29 mouse cellular contexts compared by ENCODE assay signal in genomic region chr4:53258975-53259374, GRCm38 (mm10).
DNase-seq lines count a peak whose midpoint lies in the region; ATAC-seq and TF ChIP-seq lines count a peak whose summit lies in the region.
"Had no signal": no experiment of that assay in that cellular context is flagged by ENCODE, and none has a peak within 500 bp of the region (broad histone marks: within the 10 kb centered on the region; RNA-seq: fewer than 3 reads in every experiment).

No protein-coding gene starts in this region.

- H3K36me3 ChIP-seq in kidney, adult 2 months (ENCODE audit: control insufficient read depth, insufficient read depth, low read length): no peaks in the 10 kb centered on the region
- H3K36me3 ChIP-seq in kidney, embryonic 14.5 days (ENCODE audit: control insufficient read depth, insufficient read depth, low read length): no peaks in the 10 kb centered on the region
- H3K36me3 ChIP-seq in kidney, postnatal 0 days (ENCODE audit: insufficient read depth, low read length): no peaks in the 10 kb centered on the region
- H3K36me3 ChIP-seq: embryonic facial prominence, embryonic 13.5 days; forebrain, embryonic 10.5 days; heart, embryonic 13.5 days; limb, embryonic 10.5 days; limb, embryonic 15.5 days had no signal

- H3K9ac ChIP-seq in kidney, embryonic 14.5 days (ENCODE audit: low read depth, low read length): no peak overlapping the region
- no peak overlapping the region for H3K9ac ChIP-seq in kidney, postnatal 0 days (ENCODE audit: low read depth, low read length)
- H3K9ac ChIP-seq: embryonic facial prominence, embryonic 13.5 days; heart, embryonic 13.5 days; limb, embryonic 15.5 days; lung, embryonic 14.5 days had no signal

- peak; percentile 94 for DNase-seq in kidney, adult 2 months
- peak; percentile 93 for DNase-seq in kidney, adult 9 months
- DNase-seq in kidney, postnatal 0 days (ENCODE audit: low spot score): no peak
- DNase-seq in large intestine, adult 2 months (ENCODE audit: low read depth, low spot score): peak; percentile 90
- no peak for DNase-seq in spleen, postnatal 36 days (ENCODE audit: low spot score in 2 of 2)
- DNase-seq in ovary, adult 18-20 months (ENCODE audit: low spot score): no peak
- DNase-seq: adrenal gland, postnatal 25 days; B cell, adult 2 months; cerebellum, adult 18-20 months; cerebellum, postnatal 10 days; gastrocnemius, adult 2 months; gastrocnemius, postnatal 36 days; heart, postnatal 10 days; lung, embryonic 14.5 days; lung, postnatal 14 days; midbrain, embryonic 14.5 days; retina, postnatal 1 day; right cerebral cortex, postnatal 14 days; thymus, adult 18-20 months; thymus, postnatal 25 days had no signal

- peaks cover 18% of the 10 kb centered on the region; the same call in 1 of the 2 replicates for H3K4me1 ChIP-seq in kidney, adult 2 months (ENCODE audit: control insufficient read depth, insufficient read depth, low read length)
- no peaks in the 10 kb centered on the region for H3K4me1 ChIP-seq in kidney, embryonic 14.5 days (ENCODE audit: control insufficient read depth, insufficient read depth, low read length)
- no peaks in the 10 kb centered on the region; the same call in 1 of the 2 replicates for H3K4me1 ChIP-seq in kidney, postnatal 0 days (replicated peaks; ENCODE audit: insufficient read depth, low read length)
- H3K4me1 ChIP-seq: limb, embryonic 10.5 days had no signal

- no peak overlapping the region for H3K4me2 ChIP-seq in kidney, embryonic 14.5 days (replicated peaks; ENCODE audit: low read depth, low read length)
- no peak overlapping the region for H3K4me2 ChIP-seq in kidney, postnatal 0 days (ENCODE audit: low read length)
- H3K4me2 ChIP-seq: embryonic facial prominence, embryonic 13.5 days; heart, embryonic 13.5 days; limb, embryonic 15.5 days; lung, embryonic 14.5 days had no signal

- peaks cover 2% of the 10 kb centered on the region; the same call in 1 of the 2 replicates for H3K9me3 ChIP-seq in kidney, embryonic 14.5 days (ENCODE audit: control insufficient read depth, low read length)
- no peaks in the 10 kb centered on the region for H3K9me3 ChIP-seq in kidney, postnatal 0 days (replicated peaks; ENCODE audit: low read length)
- H3K9me3 ChIP-seq: embryonic facial prominence, embryonic 13.5 days; forebrain, embryonic 10.5 days; heart, embryonic 13.5 days; limb, embryonic 10.5 days; limb, embryonic 15.5 days had no signal

- no peaks in the 10 kb centered on the region for H3K27me3 ChIP-seq in kidney, adult 2 months (replicated peaks; ENCODE audit: control insufficient read depth, insufficient read depth, low read length)
- no peaks in the 10 kb centered on the region for H3K27me3 ChIP-seq in kidney, embryonic 14.5 days (ENCODE audit: control insufficient read depth, insufficient read depth, low read length)
- no peaks in the 10 kb centered on the region for H3K27me3 ChIP-seq in kidney, postnatal 0 days (ENCODE audit: insufficient read depth, low read length)
- H3K27me3 ChIP-seq: embryonic facial prominence, embryonic 13.5 days; heart, embryonic 13.5 days; limb, embryonic 15.5 days had no signal

- 45% methylated on average over 6 of the region's 6 CpGs for WGBS in kidney, adult 2 months
- WGBS in kidney, embryonic 14.5 days: 89% methylated on average over 6 of the region's 6 CpGs
- 82% methylated on average over 6 of the region's 6 CpGs for whole genome bisulfite sequencing in kidney, postnatal 0 days
- 32% methylated on average over 6 of the region's 6 CpGs for WGBS in large intestine, adult 2 months

- no peak overlapping the region for H3K4me3 ChIP-seq in kidney, adult 2 months (ENCODE audit: insufficient read depth, low read depth, low read length)
- H3K4me3 ChIP-seq in kidney, embryonic 14.5 days (ENCODE audit: low read length): no peak overlapping the region
- no peak overlapping the region for H3K4me3 ChIP-seq in kidney, postnatal 0 days (replicated peaks; ENCODE audit: low read depth, low read length)
- H3K4me3 ChIP-seq: embryonic facial prominence, embryonic 13.5 days; forebrain, embryonic 10.5 days; gastrocnemius, adult 2 months; heart, embryonic 13.5 days; limb, embryonic 10.5 days; limb, embryonic 15.5 days had no signal

- ATAC-seq in kidney, embryonic 14.5 days (ENCODE audit: low FRiP score, low TSS enrichment): no peak
- ATAC-seq in kidney, postnatal 0 days (replicated peaks; ENCODE audit: low FRiP score, low read depth): peak; percentile 63; the same call in 1 of the 2 replicates
- ATAC-seq: forebrain, embryonic 16.5 days; hindbrain, embryonic 16.5 days had no signal

- peak overlapping the region; percentile 74; the same call in 1 of the 2 replicates for H3K27ac ChIP-seq in kidney, adult 2 months (ENCODE audit: insufficient read depth, low read depth, low read length)
- H3K27ac ChIP-seq in kidney, embryonic 14.5 days (ENCODE audit: low read depth, low read length): no peak overlapping the region
- no peak overlapping the region; the same call in 1 of the 2 replicates for H3K27ac ChIP-seq in kidney, postnatal 0 days
- H3K27ac ChIP-seq: embryonic facial prominence, embryonic 13.5 days; forebrain, embryonic 10.5 days; gastrocnemius, adult 2 months; heart, embryonic 13.5 days; limb, embryonic 10.5 days; limb, embryonic 15.5 days; stomach, postnatal 0 days had no signal

- TF ChIP-seq CTCF in kidney, adult 2 months (conservative IDR thresholded peaks at IDR 0.05; ENCODE audit: insufficient read depth, insufficient read length, low read depth, low read length): no peak
- TF ChIP-seq CTCF in kidney, postnatal 0 days (IDR thresholded peaks at IDR 0.05; ENCODE audit: low read depth): no peak

- no peak for TF ChIP-seq POLR2A in kidney, adult 2 months (IDR thresholded peaks at IDR 0.05; ENCODE audit: low read depth, low read length)

Comparison
In these comparisons a context has a peak if more than half of its experiments do, and no peak if none do; other contexts are left out.
1. DNase-seq: peak in kidney, adult 2 months (single experiment), kidney, adult 9 months (single experiment) and large intestine, adult 2 months (single experiment); none in kidney, postnatal 0 days (single experiment), spleen, postnatal 36 days (0 of 2) and ovary, adult 18-20 months (single experiment).